In genomic region chr10:78138812-78139523, GRCm38 (mm10) we compare ENCODE assay signal across 9 mouse cellular contexts. TPM values are rescaled to one million over a fixed set of nuclear protein-coding genes. Genes with fewer than 3 reads are reported as not detected.
A peak's percentile ranks its signal among the peaks of the same experiment; 100 is the strongest.
DNase-seq lines count a peak whose midpoint lies in the region; ATAC-seq lines count a peak whose summit lies in the region.
"Had no signal": no experiment of that assay in that cellular context is flagged by ENCODE, and none has a peak within 500 bp of the region (broad histone marks: within the 10 kb centered on the region; RNA-seq: fewer than 3 reads in every experiment).

No protein-coding gene starts in this region.

- DNase-seq in gastrocnemius, adult 18-20 months (ENCODE audit: low spot score), result peak; percentile 46
- no peak for DNase-seq in gastrocnemius, postnatal 25 days
- DNase-seq in embryonic facial prominence, embryonic 11.5 days (ENCODE audit: low spot score), result peak; percentile 35
- DNase-seq in layer of hippocampus, postnatal 25 days (ENCODE audit: extremely low spot score in 1 of 2, low spot score in 1 of 2), result no peak
- no peak for DNase-seq in thymus, postnatal 4 days

- no peak overlapping the region; the same call in 1 of the 2 replicates for H3K27ac ChIP-seq in embryonic facial prominence, embryonic 11.5 days (replicated peaks; ENCODE audit: low read depth, low read length)
- peak overlapping the region; percentile 85 for H3K27ac ChIP-seq in intestine, embryonic 16.5 days (ENCODE audit: low read length)
- peak overlapping the region; percentile 93 for H3K27ac ChIP-seq in lung, embryonic 16.5 days (ENCODE audit: low read length)
- H3K27ac ChIP-seq: midbrain, embryonic 12.5 days had no signal

- no peak overlapping the region for H3K4me2 ChIP-seq in embryonic facial prominence, embryonic 11.5 days (ENCODE audit: low read depth, low read length)
- peak overlapping the region; percentile 34; the same call in 1 of the 2 replicates for H3K4me2 ChIP-seq in intestine, embryonic 16.5 days (ENCODE audit: low read depth, low read length)
- H3K4me2 ChIP-seq in lung, embryonic 16.5 days (ENCODE audit: low read depth, low read length), result 0 out of 2 replicates have a peak overlapping the region, but pooled peaks have one; percentile 34
- H3K4me2 ChIP-seq: midbrain, embryonic 12.5 days had no signal

- no peaks in the 10 kb centered on the region for H3K9me3 ChIP-seq in embryonic facial prominence, embryonic 11.5 days (replicated peaks; ENCODE audit: control insufficient read depth, low read length)
- H3K9me3 ChIP-seq in intestine, embryonic 16.5 days (ENCODE audit: control insufficient read depth, low read length), result no peaks in the 10 kb centered on the region
- no peaks in the 10 kb centered on the region for H3K9me3 ChIP-seq in lung, embryonic 16.5 days (ENCODE audit: control insufficient read depth, low read length)
- H3K9me3 ChIP-seq: midbrain, embryonic 12.5 days had no signal

- H3K4me3 ChIP-seq in embryonic facial prominence, embryonic 11.5 days (ENCODE audit: low read depth, low read length), result no peak overlapping the region
- no peak overlapping the region for H3K4me3 ChIP-seq in intestine, embryonic 16.5 days (ENCODE audit: low read length)
- H3K4me3 ChIP-seq in lung, embryonic 16.5 days (ENCODE audit: low read length), result no peak overlapping the region
- H3K4me3 ChIP-seq: midbrain, embryonic 12.5 days had no signal

- H3K4me1 ChIP-seq in embryonic facial prominence, embryonic 11.5 days (ENCODE audit: control insufficient read depth, insufficient read depth, low read length), result peaks cover 6% of the 10 kb centered on the region; the same call in 1 of the 2 replicates
- H3K4me1 ChIP-seq in intestine, embryonic 16.5 days (ENCODE audit: control insufficient read depth, insufficient read depth, low read length), result peaks cover 34% of the 10 kb centered on the region
- H3K4me1 ChIP-seq in lung, embryonic 16.5 days (replicated peaks; ENCODE audit: control insufficient read depth, insufficient read depth, low read length), result peaks cover 32% of the 10 kb centered on the region

- H3K27me3 ChIP-seq in embryonic facial prominence, embryonic 11.5 days (ENCODE audit: control insufficient read depth, insufficient read depth, low read length), result no peaks in the 10 kb centered on the region
- no peaks in the 10 kb centered on the region for H3K27me3 ChIP-seq in intestine, embryonic 16.5 days (replicated peaks; ENCODE audit: control insufficient read depth, insufficient read depth, low read length)
- no peaks in the 10 kb centered on the region for H3K27me3 ChIP-seq in lung, embryonic 16.5 days (ENCODE audit: control insufficient read depth, insufficient read depth, low read depth, low read length)
- H3K27me3 ChIP-seq: midbrain, embryonic 12.5 days had no signal

- WGBS in embryonic facial prominence, embryonic 11.5 days, result 51% methylated on average over 14 of the region's 14 CpGs
- 23% methylated on average over 14 of the region's 14 CpGs for WGBS in intestine, embryonic 16.5 days
- WGBS in lung, embryonic 16.5 days, result 13% methylated on average over 14 of the region's 14 CpGs

- H3K9ac ChIP-seq in embryonic facial prominence, embryonic 11.5 days (replicated peaks; ENCODE audit: low read length), result no peak overlapping the region
- H3K9ac ChIP-seq in intestine, embryonic 16.5 days (ENCODE audit: low read depth, low read length), result peak overlapping the region; percentile 52
- 0 out of 2 replicates have a peak overlapping the region, but pooled peaks have one; percentile 44 for H3K9ac ChIP-seq in lung, embryonic 16.5 days (ENCODE audit: low read length)
- H3K9ac ChIP-seq: midbrain, embryonic 12.5 days had no signal

- H3K36me3 ChIP-seq in embryonic facial prominence, embryonic 11.5 days (replicated peaks; ENCODE audit: control insufficient read depth, insufficient read depth, low read depth, low read length), result no peaks in the 10 kb centered on the region
- no peaks in the 10 kb centered on the region for H3K36me3 ChIP-seq in intestine, embryonic 16.5 days (ENCODE audit: control insufficient read depth, insufficient read depth, low read length)
- no peaks in the 10 kb centered on the region for H3K36me3 ChIP-seq in lung, embryonic 16.5 days (ENCODE audit: control insufficient read depth, insufficient read depth, low read length)
- H3K36me3 ChIP-seq: midbrain, embryonic 12.5 days had no signal

- no peak for ATAC-seq in embryonic facial prominence, embryonic 11.5 days (replicated peaks; ENCODE audit: insufficient number of reproducible peaks, low FRiP score, low TSS enrichment, low read depth)
- peak; percentile 44; the same call in 1 of the 2 replicates for ATAC-seq in intestine, embryonic 16.5 days
- ATAC-seq in lung, embryonic 16.5 days (ENCODE audit: low read depth), result peak; percentile 89
- ATAC-seq in erythroid progenitor cell, adult 5-6 weeks (replicated peaks; ENCODE audit: low FRiP score, poor library complexity, severe bottlenecking), result no peak

RNA-seq across cellular contexts. Expression of gene D10Jhu81e, which starts 30.6 kb away (rescaled TPM):
- total RNA-seq in gastrocnemius, adult 18-20 months (2021), result 100 to 1,000 TPM; 258 to 262 TPM
- total RNA-seq in gastrocnemius, postnatal 25 days (2021), result 100 to 1,000 TPM; 225 to 235 TPM
- polyA plus RNA-seq in embryonic facial prominence, embryonic 11.5 days (2014; fragmentation: Nextera tagmentation; extraction: Ambion mirVana), result 22.7 and 25.3 TPM in 2 replicates
- polyA plus RNA-seq in intestine, embryonic 16.5 days (2015; fragmentation: Nextera tagmentation; extraction: Ambion mirVana), result 43.8 and 45.7 TPM in 2 replicates
- polyA plus RNA-seq in lung, embryonic 16.5 days (2015; fragmentation: Nextera tagmentation; extraction: Ambion mirVana), result 35.8 and 36.5 TPM in 2 replicates
- 14.4 and 36.9 TPM in 2 replicates for total RNA-seq in erythroid progenitor cell, adult 5-6 weeks (2015; ENCODE audit: low replicate concordance)
- 14.1 and 23.9 TPM in 2 replicates for total RNA-seq in erythroid progenitor cell, adult 5-6 weeks (2017; ENCODE audit: low replicate concordance)
- 100 to 1,000 TPM; 117 to 139 TPM for total RNA-seq in layer of hippocampus, postnatal 25 days (2021)

RNA-seq across cellular contexts. Expression of gene Pwp2, which starts 46.0 kb away (rescaled TPM):
- 10 to 100 TPM in 1 of 2 experiments, 1 to 10 TPM in 1; 9.5 to 10.7 TPM for total RNA-seq in gastrocnemius, adult 18-20 months (2021)
- total RNA-seq in gastrocnemius, postnatal 25 days (2021), result 1 to 10 TPM; 7.6 to 8.3 TPM
- polyA plus RNA-seq in embryonic facial prominence, embryonic 11.5 days (2014; fragmentation: Nextera tagmentation; extraction: Ambion mirVana), result 20.0 and 21.6 TPM in 2 replicates
- polyA plus RNA-seq in intestine, embryonic 16.5 days (2015; fragmentation: Nextera tagmentation; extraction: Ambion mirVana), result 15.5 TPM in 2 replicates
- 16.5 and 17.0 TPM in 2 replicates for polyA plus RNA-seq in lung, embryonic 16.5 days (2015; fragmentation: Nextera tagmentation; extraction: Ambion mirVana)
- 2.5 and 2.9 TPM in 2 replicates for total RNA-seq in erythroid progenitor cell, adult 5-6 weeks (2015; ENCODE audit: low replicate concordance)
- total RNA-seq in erythroid progenitor cell, adult 5-6 weeks (2017; ENCODE audit: low replicate concordance), result 7.8 and 10.1 TPM in 2 replicates
- total RNA-seq in layer of hippocampus, postnatal 25 days (2021), result 10 to 100 TPM; 19.3 to 19.8 TPM

Comparison
In these comparisons a context has a peak if more than half of its experiments do, and no peak if none do; other contexts are left out.
1. DNase-seq: peak in gastrocnemius, adult 18-20 months (single experiment) and embryonic facial prominence, embryonic 11.5 days (single experiment); none in gastrocnemius, postnatal 25 days (single experiment), layer of hippocampus, postnatal 25 days (0 of 2) and thymus, postnatal 4 days (single experiment).
2. ATAC-seq: peak in intestine, embryonic 16.5 days (single experiment) and lung, embryonic 16.5 days (single experiment); none in embryonic facial prominence, embryonic 11.5 days (single experiment) and erythroid progenitor cell, adult 5-6 weeks (single experiment).